Mouse (Mus musculus) bone marrow macrophage, adult 2 months (primary cell): ENCODE data around the gene Gucy2g.

ENCODE experiments used
- CTCF ChIP-seq: IDR thresholded peaks from 2 replicates; pipeline ENCODE4 v1.5.1; 2012; ENCODE audit warnings: low read depth, mild to moderate bottlenecking, low read length, moderate library complexity
- POLR2A ChIP-seq: IDR thresholded peaks from 2 replicates; pipeline ENCODE4 v1.6.1; 2012; ENCODE audit warnings: mild to moderate bottlenecking, low read depth, low read length, borderline replicate concordance

DNA sequence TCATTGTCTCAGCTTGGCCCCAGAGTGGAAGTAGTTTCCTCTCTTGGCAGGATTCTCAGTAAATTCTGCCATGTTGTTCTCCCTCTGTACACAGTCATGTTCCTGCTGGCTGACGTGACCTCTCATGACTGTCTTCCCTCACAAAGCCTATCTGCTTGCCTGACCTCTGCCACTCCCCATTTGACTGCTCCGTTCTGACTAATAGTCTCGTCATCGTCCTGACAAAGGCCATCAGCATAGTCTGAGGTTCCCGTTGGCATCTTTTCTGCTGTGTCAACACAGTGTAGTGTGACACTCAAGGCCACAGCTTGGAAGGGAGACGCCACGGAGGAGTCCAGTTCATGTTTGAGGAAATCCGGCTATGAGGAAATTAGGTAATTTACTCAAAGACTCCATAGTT is 8.9 kb downstream of the Gucy2g start:
- TF ChIP-seq CTCF (no peak), POLR2A (no peak)
